Mouse (Mus musculus) liver, embryonic 14.5 days (tissue): Measurements from ENCODE around the gene Ankrd33b. TPM values are rescaled to one million over a fixed set of nuclear protein-coding genes. Genes with fewer than 3 reads are reported as not detected.

Experiments used
- ATAC-seq: fragments of 200-750 bp; cut with Nextera tagmentation; 2 replicates; pipeline ENCODE4 v1.8.0; 2017; ENCODE audit warnings: moderate number of reproducible peaks, mild to moderate bottlenecking, moderate library complexity; ENCODE audit not compliant: insufficient read depth
- DNase-seq, 3 experiments: peaks; one replicate each; pipeline ENCODE4 v3.0.0-alpha.2; 2012 to 2013; ENCODE audit warnings: low read depth in 3 of 3, low spot score in 3 of 3
- H3K27ac ChIP-seq: fragments of 300-500 bp; sonication (generic); 2 replicates; pipeline ENCODE4 v1.5.1; 2014; ENCODE audit warnings: moderate library complexity, mild to moderate bottlenecking, control low read depth, inconsistent platforms
- H3K27me3 ChIP-seq: fragments of 300-500 bp; sonication (generic); 2 replicates; pipeline ENCODE4 v1.6.1; 2014; ENCODE audit warnings: mild to moderate bottlenecking, low read length, moderate library complexity; ENCODE audit not compliant: control insufficient read depth, insufficient read depth
- H3K36me3 ChIP-seq: fragments of 300-500 bp; sonication (generic); replicated peaks from 2 replicates; pipeline ENCODE4 v1.6.1; 2014; ENCODE audit warnings: low read depth; ENCODE audit not compliant: control insufficient read depth, insufficient read depth
- H3K4me1 ChIP-seq, 2 experiments: fragments of 200-500 bp in 1 of 2; fragments of 300-500 bp in 1 of 2; sonication (generic) in 1 of 2; replicated peaks; 2 replicates each; pipeline ENCODE4 v1.6.1; 2012 to 2014; ENCODE audit warnings: antibody characterized with exemption in 1 of 2, inconsistent platforms in 1 of 2, low read length in 1 of 2; ENCODE audit not compliant: control insufficient read depth in 2 of 2, insufficient read depth in 2 of 2
- H3K4me2 ChIP-seq: fragments of 300-500 bp; sonication (generic); 2 replicates; pipeline ENCODE4 v1.6.1; 2014; ENCODE audit warnings: low read depth, mild to moderate bottlenecking, control low read depth, moderate library complexity
- H3K4me3 ChIP-seq, 2 experiments: fragments of 200-500 bp in 1 of 2; fragments of 300-500 bp in 1 of 2; sonication (generic) in 1 of 2; 2 replicates each; pipeline ENCODE4 v1.5.1; 2012 to 2014; ENCODE audit warnings: low read depth in 2 of 2, low read length in 2 of 2, mild to moderate bottlenecking in 2 of 2, control low read depth in 1 of 2, inconsistent platforms in 1 of 2, moderate library complexity in 1 of 2; ENCODE audit not compliant: insufficient read depth in 1 of 2
- H3K9ac ChIP-seq: fragments of 300-500 bp; sonication (generic); replicated peaks from 2 replicates; pipeline ENCODE4 v1.6.1; 2014; ENCODE audit warnings: mild to moderate bottlenecking, control low read depth, moderate library complexity
- H3K9me3 ChIP-seq: fragments of 300-500 bp; sonication (generic); 2 replicates; pipeline ENCODE4 v1.6.1; 2016; ENCODE audit warnings: low read length, mixed read lengths; ENCODE audit not compliant: control insufficient read depth
- CTCF ChIP-seq: IDR thresholded peaks from 2 replicates; pipeline ENCODE4 v1.5.1; 2016; ENCODE audit warnings: antibody characterized with exemption, low read depth, control low read depth
- EP300 ChIP-seq: IDR thresholded peaks from 2 replicates; pipeline ENCODE4 v1.6.1; 2016; ENCODE audit warnings: antibody characterized with exemption, low read depth
- WGBS: fragments of 180-500 bp; shearing (Covaris S2); extraction: QIAGEN DNeasy Blood & Tissue Kit; methylation state at CpG from one replicate; pipeline ENCODE4 v1.1.7; 2014; ENCODE audit not compliant: insufficient replicate concordance; 5-methylcytosine and 5-hydroxymethylcytosine counted together
- polyA plus RNA-seq, 2 experiments: library from polyadenylated mRNA; depleted of rRNA in 1 of 2; stranded (reverse) in 1 of 2; unstranded in 1 of 2; fragments of >200 nt; fragmentation: Nextera tagmentation in 1 of 2; extraction: Ambion mirVana in 1 of 2; gene quantifications; 2 replicates each; pipeline versions ENCODE4 v1.2.1 to v1.2.3; 2012 to 2014

Ankrd33b gene
- polyA plus RNA-seq, 2 experiments = 0.19 to 0.27 TPM

DNA sequence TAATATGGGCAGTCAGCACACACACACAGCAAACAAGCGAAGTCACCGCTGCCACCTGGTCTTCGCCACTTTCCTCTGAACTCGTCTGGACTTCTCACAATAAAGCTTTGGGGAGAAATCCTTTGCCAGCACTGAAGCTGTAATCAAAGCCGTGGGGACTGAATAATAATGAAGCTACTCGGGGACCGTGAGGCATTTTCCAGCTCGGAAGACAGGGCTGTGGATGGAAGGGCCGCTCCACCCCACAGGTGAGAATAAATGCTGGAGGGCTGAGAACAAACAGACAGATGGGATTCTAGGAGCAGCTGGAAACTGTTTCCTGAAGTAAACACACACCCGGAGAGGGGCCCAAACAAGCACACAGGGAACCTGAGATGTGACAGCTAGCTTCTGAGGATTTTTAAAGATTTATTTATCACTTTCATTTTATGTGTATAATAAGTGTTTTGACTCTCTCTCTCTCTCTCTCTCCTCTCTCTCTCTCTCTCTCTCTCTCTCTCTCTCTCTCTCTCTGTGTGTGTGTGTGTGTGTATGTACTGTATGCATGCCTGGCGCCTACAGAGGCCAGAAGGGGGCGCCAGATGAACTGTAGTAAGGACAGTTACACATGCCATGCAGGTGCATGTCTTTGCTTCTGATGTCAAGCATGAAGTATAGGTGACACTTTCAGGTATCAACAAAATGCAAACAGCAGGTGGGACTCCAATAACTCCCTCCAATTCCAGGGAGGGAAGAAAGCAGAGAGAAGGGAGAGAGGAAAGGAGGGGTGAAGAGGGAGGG is 46.7 kb downstream of the Ankrd33b start:
- Histone ChIP-seq H3K9ac (no peak overlapping the region), H3K27me3 (no peaks in the 10 kb centered on the region), H3K4me1 (no peaks in the 10 kb centered on the region), H3K27ac (no peak overlapping the region), H3K4me2 (no peak overlapping the region), H3K4me3 (no peak overlapping the region), H3K36me3 (no peaks in the 10 kb centered on the region), H3K9me3 (no peaks in the 10 kb centered on the region)
- WGBS = 67% methylated on average over 12 of the region's 12 CpGs
- peak; percentile 36 for TF ChIP-seq CTCF
- TF ChIP-seq EP300 = no peak
- DNase-seq = no peak
- no peak for ATAC-seq

DNA sequence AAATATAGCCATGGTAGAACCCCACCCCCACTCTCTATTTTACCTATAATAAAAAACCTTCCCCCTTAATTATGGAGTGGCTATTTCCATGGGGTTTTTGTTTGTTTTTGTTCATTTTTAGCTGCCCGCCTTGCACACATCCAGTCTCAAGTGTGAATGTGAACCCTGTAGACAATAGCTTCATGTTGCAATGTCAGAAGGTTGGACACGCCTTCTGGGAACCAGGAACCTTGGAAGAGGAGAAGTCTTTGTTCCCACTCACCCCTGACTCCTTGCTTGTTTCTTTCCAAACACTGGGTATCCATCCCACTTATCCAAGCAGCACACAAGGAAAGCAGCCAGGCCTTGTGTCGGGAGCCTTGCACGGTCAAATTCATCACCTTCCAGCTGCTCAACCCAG is 48.5 kb downstream of the Ankrd33b start:
- Histone ChIP-seq H3K27ac (no peak overlapping the region), H3K4me3 (no peak overlapping the region), H3K36me3 (no peaks in the 10 kb centered on the region), H3K9ac (no peak overlapping the region), H3K27me3 (no peaks in the 10 kb centered on the region), H3K4me1 (no peaks in the 10 kb centered on the region), H3K9me3 (no peaks in the 10 kb centered on the region), H3K4me2 (no peak overlapping the region)
- DNase-seq = no peak
- TF ChIP-seq EP300 (no peak), CTCF (no peak)
- no peak for ATAC-seq
- 58% methylated on average over 4 of the region's 4 CpGs for WGBS

DNA sequence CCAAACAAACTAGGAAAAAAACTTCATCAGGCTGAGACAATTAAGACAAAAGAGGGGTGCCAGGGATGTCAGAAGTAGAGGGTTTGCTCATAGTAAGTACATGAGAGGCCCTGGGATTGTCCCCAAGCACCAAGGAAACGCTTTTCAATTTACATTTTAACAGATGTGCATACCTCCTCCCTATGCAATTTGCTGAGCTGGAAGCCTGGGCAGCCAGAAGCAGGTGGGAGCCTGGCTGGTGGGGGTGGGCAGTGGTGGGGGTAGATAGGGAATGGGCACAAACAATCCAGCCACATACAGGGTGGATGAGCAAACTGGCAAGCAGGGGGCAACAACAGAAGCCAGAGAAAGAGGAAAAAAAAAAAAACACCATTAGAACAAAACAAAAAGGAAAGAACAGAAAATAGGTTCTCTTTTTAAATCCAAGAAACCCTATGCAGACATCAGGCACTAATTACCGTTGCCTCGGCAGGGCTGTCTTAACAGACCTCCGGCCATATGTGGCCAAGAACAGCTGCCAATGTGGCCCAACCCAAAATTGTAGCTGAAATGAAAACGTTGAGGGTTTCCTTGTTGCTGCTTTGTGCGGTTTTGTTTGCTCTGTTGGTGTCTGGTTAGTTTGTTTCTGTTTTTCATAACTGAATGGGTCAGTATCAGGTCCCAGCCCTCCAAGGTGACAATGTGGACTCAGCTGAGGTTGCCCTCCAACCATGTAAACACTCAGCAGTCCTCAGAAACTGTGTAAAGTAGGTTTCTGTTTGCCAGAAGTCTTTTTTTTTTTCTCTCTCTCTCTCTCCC is 49.2 kb downstream of the Ankrd33b start:
- Histone ChIP-seq H3K36me3 (no peaks in the 10 kb centered on the region), H3K27me3 (no peaks in the 10 kb centered on the region), H3K9me3 (no peaks in the 10 kb centered on the region), H3K4me3 (no peak overlapping the region), H3K4me1 (no peaks in the 10 kb centered on the region), H3K9ac (no peak overlapping the region), H3K4me2 (no peak overlapping the region), H3K27ac (no peak overlapping the region)
- WGBS = 38% methylated on average over 6 of the region's 6 CpGs
- no peak for TF ChIP-seq EP300
- TF ChIP-seq CTCF = no peak
- ATAC-seq (no peak), DNase-seq (no peak)

DNA sequence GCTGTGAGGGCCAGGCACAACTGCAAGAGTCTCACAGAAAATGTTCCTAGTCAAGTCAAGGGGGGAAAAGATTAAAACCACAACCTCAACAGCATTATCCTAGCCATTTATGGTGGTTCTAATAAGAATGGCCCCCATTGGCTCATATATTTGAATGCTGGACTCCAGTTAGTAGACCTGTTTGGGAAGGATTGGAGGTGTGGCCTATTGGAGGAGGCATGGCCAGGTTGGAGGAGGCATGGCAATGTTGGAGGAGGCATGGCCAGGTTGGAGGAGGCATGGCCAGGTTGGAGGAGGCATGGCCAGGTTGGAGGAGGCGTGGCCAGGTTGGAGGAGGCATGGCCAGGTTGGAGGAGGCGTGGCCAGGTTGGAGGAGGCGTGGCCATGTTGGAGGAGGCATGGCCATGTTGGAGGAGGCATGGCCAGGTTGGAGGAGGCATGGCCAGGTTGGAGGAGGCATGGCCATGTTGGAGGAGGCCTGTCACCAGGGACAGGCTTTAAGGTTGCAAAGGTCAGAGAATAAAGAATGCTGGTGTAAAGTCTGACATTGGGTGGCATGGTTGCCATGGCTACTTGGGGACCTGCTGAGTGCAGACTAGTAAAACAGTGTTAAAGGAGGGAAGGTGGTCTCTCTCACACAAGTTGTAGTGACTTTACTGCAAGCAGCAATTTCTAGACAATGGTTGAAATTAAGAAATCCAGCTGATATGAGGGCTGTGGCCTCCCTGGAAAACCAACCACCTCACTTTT is 50.3 kb downstream of the Ankrd33b start:
- Histone ChIP-seq H3K9ac (no peak overlapping the region), H3K27me3 (no peaks in the 10 kb centered on the region), H3K4me3 (no peak overlapping the region), H3K4me2 (no peak overlapping the region), H3K9me3 (no peaks in the 10 kb centered on the region), H3K4me1 (no peaks in the 10 kb centered on the region), H3K36me3 (no peaks in the 10 kb centered on the region), H3K27ac (no peak overlapping the region)
- ATAC-seq (no peak), DNase-seq (no peak)
- 48% methylated on average over 3 of the region's 3 CpGs for WGBS
- no peak for TF ChIP-seq CTCF
- TF ChIP-seq EP300 = no peak
